Mouse (Mus musculus) adrenal gland, postnatal 36 days (tissue): ENCODE measurements around the gene Atg3. TPM values are rescaled to one million over a fixed set of nuclear protein-coding genes. Genes with fewer than 3 reads are reported as not detected.

Source experiments
- DNase-seq, 2 experiments: peaks; one replicate each; pipeline ENCODE4 v3.0.0; 2021; ENCODE audit warnings: mixed read lengths in 1 of 2
- total RNA-seq, 2 experiments: library from RNA; stranded (reverse); gene quantifications; 2 replicates each; pipeline ENCODE4 v1.2.3; 2021

Atg3 gene
- total RNA-seq, 2 experiments from 2014 or later, result 53.2 to 62.6 TPM

- DNase-seq, result peak; percentile 69 to 71
These were observed 46.5 kb downstream of the Atg3 start for GRCm38 (mm10) chr16:45204859-45205670.

- DNase-seq, result no peak
These were observed 63.4 kb downstream of the Atg3 start for GRCm38 (mm10) chr16:45222016-45222415.

GRCm38 (mm10) chr16:45222771-45223170 is 64.2 kb downstream of the Atg3 start:
- DNase-seq, result no peak

DNA sequence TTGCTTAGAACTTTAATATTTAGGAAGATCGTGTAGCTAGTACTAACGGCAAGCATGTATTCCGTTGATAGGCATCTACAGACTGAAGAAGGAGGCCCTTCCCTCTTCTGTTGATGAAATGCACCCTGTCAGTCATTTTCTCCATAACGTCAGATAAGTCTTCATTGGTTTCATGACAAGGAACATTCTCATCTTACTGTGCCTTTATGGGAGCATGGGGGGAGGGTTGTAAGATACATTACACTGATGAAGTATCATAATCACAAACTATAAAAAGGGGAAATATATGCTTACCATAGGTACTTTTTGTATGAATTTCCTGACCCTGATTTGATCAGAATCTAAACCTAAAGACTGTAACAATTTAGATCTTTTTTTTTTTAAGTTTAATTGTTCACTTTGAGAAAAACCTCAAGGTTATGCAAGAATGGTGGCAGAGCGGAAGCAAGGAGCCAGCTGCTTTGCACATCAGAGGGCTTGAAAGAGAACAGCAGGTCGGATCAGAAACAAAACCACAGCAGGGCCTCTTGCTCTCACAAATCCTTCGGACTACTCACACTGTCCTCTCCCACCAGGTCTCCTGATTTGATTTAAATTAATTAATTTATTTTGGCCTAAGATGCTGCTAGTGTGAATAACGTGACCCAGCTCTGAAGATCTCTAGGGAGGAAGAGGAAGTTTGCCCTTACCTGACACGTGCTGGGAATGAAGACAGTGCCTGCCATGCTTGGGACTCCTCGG is 65.2 kb downstream of the Atg3 start, which contains the start of gene Btla:
TSS of gene Btla (plus strand) at position 668 of the 741 bp plus-strand sequence.
- DNase-seq, result no peak

- DNase-seq, result no peak
These were observed 65.9 kb downstream of the Atg3 start for GRCm38 (mm10) chr16:45224431-45225008.

- no peak for DNase-seq
These were observed 68.4 kb downstream of the Atg3 start for GRCm38 (mm10) chr16:45227002-45227401.

DNA sequence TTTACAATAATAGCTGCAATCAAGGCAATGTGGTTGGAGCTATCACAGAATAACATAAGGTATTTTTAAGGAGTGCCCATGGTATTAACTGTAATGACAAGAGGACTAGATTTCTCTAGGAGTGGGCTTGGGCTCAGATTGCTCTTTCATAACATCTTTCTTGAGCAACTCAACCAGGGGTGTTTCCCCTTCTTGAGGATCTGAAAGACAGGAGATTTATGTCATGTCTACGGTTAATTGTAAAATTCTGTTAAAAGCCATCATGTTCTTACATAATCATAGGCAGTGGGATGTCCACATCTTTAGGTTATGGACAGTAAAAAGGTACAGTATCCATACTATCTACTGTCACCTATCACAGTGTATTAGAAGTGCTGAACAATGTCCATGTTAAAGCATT is 72.7 kb downstream of the Atg3 start:
- no peak for DNase-seq

- DNase-seq, result no peak
These were observed 74.4 kb downstream of the Atg3 start for GRCm38 (mm10) chr16:45233007-45233406.

Other genes with a start within 250 kb of the Atg3 start
- gene Cd200r3, start 215.1 kb upstream of the Atg3 start, total RNA-seq, result not detected
- gene Ccdc80, start 65.4 kb upstream of the Atg3 start, total RNA-seq, result 10 to 100 TPM; 29.7 to 77.4 TPM
- 10 to 100 TPM; 29.6 to 39.0 TPM for gene Slc35a5, start 79 bp upstream of the Atg3 start, total RNA-seq
- gene Btla, start 65.5 kb downstream of the Atg3 start, total RNA-seq, result under 1 TPM; 0.30 TPM